Mouse (Mus musculus): ENCODE results near the gene Zfp746.

GRCm38 (mm10) chr6:48060421-48060820 is 26.0 kb downstream of the Zfp746 start:
- no peak for TF ChIP-seq CTCF (IDR thresholded peaks at IDR 0.05; ENCODE audit: low read depth)
- no peak for TF ChIP-seq EP300 (optimal IDR thresholded peaks at IDR 0.05)
